Mouse (Mus musculus) kidney, postnatal 14 days (tissue): ENCODE measurements at regions not wholly inside any gene's neighbourhood (a gene's known extent, or its start where the extent isn't known, plus 50 kb on each side); places are given as distances from the start of the nearest gene placed in this dataset.

Experiments
- DNase-seq: peaks from one replicate; pipeline ENCODE4 v3.0.0; 2022; ENCODE audit warnings: mixed read lengths

GRCm38 (mm10) chr1:27895333-27895732 is 884.7 kb downstream of the Gm597 start:
- DNase-seq = no peak

- DNase-seq = peak; percentile 78
These were observed 896.3 kb downstream of the Gm597 start for GRCm38 (mm10) chr1:27883771-27884170.
